Mouse (Mus musculus) adrenal gland, adult (tissue): ENCODE data around the gene Zfp980.
"Not testable (repeated sequence)": the region's sequence is repeated elsewhere in the genome, so short reads cannot be mapped to it uniquely, and the experiment has no call there.

Experiments used
- DNase-seq, 2 experiments: peaks; one replicate each; pipeline ENCODE4 v3.0.0; 2022 to 2023; ENCODE audit warnings: low spot score in 1 of 2; ENCODE audit not compliant: inconsistent age in 2 of 2

Zfp980 gene

GRCm38 (mm10) chr4:145670385-145670784, at the start of gene Zfp980:
TSS of gene Zfp980 (plus strand) at chr4:145670685.
- not testable (repeated sequence) for DNase-seq

GRCm38 (mm10) chr4:145640416-145641185, 29.9 kb upstream of the Zfp980 start:
- not testable (repeated sequence) for DNase-seq

GRCm38 (mm10) chr4:145674286-145674780, 3.8 kb downstream of the Zfp980 start:
- not testable (repeated sequence) for DNase-seq

- peak in 1 of 2 experiments; percentile 36 for DNase-seq
Measured at GRCm38 (mm10) chr4:145680217-145680616, 9.7 kb downstream of the Zfp980 start.

- not testable (repeated sequence) for DNase-seq
Measured at GRCm38 (mm10) chr4:145680672-145681387, 10.3 kb downstream of the Zfp980 start.

GRCm38 (mm10) chr4:145682021-145682420, 11.5 kb downstream of the Zfp980 start:
- DNase-seq = not testable (repeated sequence)

- not testable (repeated sequence) for DNase-seq
Measured at GRCm38 (mm10) chr4:145683024-145683766, 12.7 kb downstream of the Zfp980 start.

- DNase-seq = not testable (repeated sequence)
Measured at GRCm38 (mm10) chr4:145686061-145686460, 15.6 kb downstream of the Zfp980 start.

- DNase-seq = peak; percentile 2 to 26
Measured at GRCm38 (mm10) chr4:145744935-145745644, 74.6 kb downstream of the Zfp980 start.

- not testable (repeated sequence) for DNase-seq
Measured at GRCm38 (mm10) chr4:145745645-145745991, 75.1 kb downstream of the Zfp980 start.
